Mouse (Mus musculus) adrenal gland, postnatal 10 days (tissue): ENCODE results near the gene Cycs. TPM values are rescaled to one million over a fixed set of nuclear protein-coding genes. Genes with fewer than 3 reads are reported as not detected.
A peak's percentile ranks its signal among the peaks of the same experiment; 100 is the strongest.

Experiments
- DNase-seq: peaks from one replicate; pipeline ENCODE4 v3.0.0; 2021; ENCODE audit warnings: mixed read lengths
- microRNA-seq: library from miRNA; unstranded; fragments of <30 nt; microRNA quantifications from one replicate; pipeline ENCODE4 v1.2.0, GENCODE M21; 2021
- total RNA-seq, 2 experiments: library from RNA; stranded (reverse); gene quantifications; 2 replicates each; pipeline ENCODE4 v1.2.3; 2021

Gene Cycs
- total RNA-seq, 2 experiments from 2014 or later, result 116 to 124 TPM

- DNase-seq, result peak; percentile 53
Measured at GRCm38 (mm10) chr6:50545412-50546043, 20.8 kb downstream of the Cycs start.

- DNase-seq, result no peak
Measured at GRCm38 (mm10) chr6:50542535-50542934, 23.8 kb downstream of the Cycs start.

- no peak for DNase-seq
Measured at GRCm38 (mm10) chr6:50539641-50540040, 26.7 kb downstream of the Cycs start.

- peak; percentile 87 for DNase-seq
Measured at GRCm38 (mm10) chr6:50536461-50536892, 29.9 kb downstream of the Cycs start.

- no peak for DNase-seq
Measured at GRCm38 (mm10) chr6:50535346-50535745, 31.0 kb downstream of the Cycs start.

- peak; percentile 47 for DNase-seq
Measured at GRCm38 (mm10) chr6:50531920-50532319, 34.4 kb downstream of the Cycs start.

GRCm38 (mm10) chr6:50531003-50531402 lies 35.3 kb downstream of the Cycs start:
- no peak for DNase-seq

- DNase-seq, result peak; percentile 42
Measured at GRCm38 (mm10) chr6:50529194-50529593, 37.1 kb downstream of the Cycs start.

GRCm38 (mm10) chr6:50527416-50527815 lies 38.9 kb downstream of the Cycs start:
- no peak for DNase-seq

- peak; percentile 81 for DNase-seq
Measured at GRCm38 (mm10) chr6:50526597-50527024, 39.7 kb downstream of the Cycs start.

- no peak for DNase-seq
Measured at GRCm38 (mm10) chr6:50525846-50526245, 40.5 kb downstream of the Cycs start.

GRCm38 (mm10) chr6:50524261-50524896 lies 42.0 kb downstream of the Cycs start:
- no peak for DNase-seq

- DNase-seq, result no peak
Measured at GRCm38 (mm10) chr6:50522772-50523171, 43.6 kb downstream of the Cycs start.

GRCm38 (mm10) chr6:50521532-50522135 lies 44.7 kb downstream of the Cycs start:
- DNase-seq, result peak; percentile 26

- DNase-seq, result no peak
Measured at GRCm38 (mm10) chr6:50520139-50520538, 46.2 kb downstream of the Cycs start.

GRCm38 (mm10) chr6:50518371-50518770 lies 48.0 kb downstream of the Cycs start:
- DNase-seq, result no peak

Small RNA genes lying within 50 kb of the gene (microRNA-seq; reads per million reads assigned to microRNA genes)
- gene Mir6371, result not detected

Other genes starting within 250 kb of the Cycs start
- 10 to 100 TPM; 26.2 to 37.8 TPM for gene Osbpl3, start 110.3 kb downstream of the Cycs start, total RNA-seq
- under 1 TPM; 0.79 to 0.99 TPM for gene 4921507P07Rik, start 30.1 kb upstream of the Cycs start, total RNA-seq
- gene Npvf, start 87.9 kb upstream of the Cycs start, total RNA-seq, result not detected